In genomic region chr14:72932296-72932695, GRCm38 (mm10) we compare ENCODE assay signal across 15 mouse cellular contexts.
DNase-seq lines count a peak whose midpoint lies in the region; ATAC-seq lines count a peak whose summit lies in the region.
"Had no signal": no experiment of that assay in that cellular context is flagged by ENCODE, and none has a peak within 500 bp of the region (broad histone marks: within the 10 kb centered on the region; RNA-seq: fewer than 3 reads in every experiment).

No protein-coding gene starts in this region.

- 62% methylated on average over 9 of the region's 9 CpGs for WGBS in heart, embryonic 12.5 days

- no peak for ATAC-seq in heart, embryonic 12.5 days (ENCODE audit: insufficient number of reproducible peaks, low FRiP score)

- peak; percentile 95 for DNase-seq in heart, adult 11 months
- DNase-seq in retina, postnatal 1 day, result peak; percentile 2
- no peak for DNase-seq in retina, embryonic 14.5 days (ENCODE audit: low spot score)
- DNase-seq in heart, adult 8-10 months (ENCODE audit: low spot score), result peak; percentile 23
- no peak for DNase-seq in thymus, postnatal 10 days (ENCODE audit: low spot score in 2 of 2)
- no peak for DNase-seq in left cerebral cortex, postnatal 14 days (ENCODE audit: low spot score in 2 of 2)
- DNase-seq: cerebellum, adult 18-20 months; kidney, adult 11 months; liver, embryonic 13.5 days; lung, postnatal 10 days had no signal

- no peak overlapping the region for H3K9ac ChIP-seq in heart, embryonic 12.5 days
- H3K9ac ChIP-seq: forebrain, embryonic 12.5 days; heart, embryonic 13.5 days; hindbrain, embryonic 15.5 days; liver, embryonic 13.5 days had no signal

- H3K9me3 ChIP-seq in heart, embryonic 12.5 days (replicated peaks), result no peaks in the 10 kb centered on the region
- H3K9me3 ChIP-seq: forebrain, embryonic 12.5 days; heart, embryonic 13.5 days; hindbrain, embryonic 15.5 days; liver, embryonic 13.5 days; midbrain, embryonic 10.5 days had no signal

- intact Hi-C loops in left cerebral cortex, postnatal 14 days (cut with DNase I), result no loop called here

- H3K27me3 ChIP-seq in heart, embryonic 12.5 days (replicated peaks), result no peaks in the 10 kb centered on the region
- H3K27me3 ChIP-seq: forebrain, embryonic 12.5 days; heart, embryonic 13.5 days; hindbrain, embryonic 15.5 days; liver, embryonic 13.5 days had no signal

- no peak overlapping the region for H3K4me2 ChIP-seq in heart, embryonic 12.5 days
- H3K4me2 ChIP-seq: forebrain, embryonic 12.5 days; heart, embryonic 13.5 days; hindbrain, embryonic 15.5 days; liver, embryonic 13.5 days had no signal

- H3K4me3 ChIP-seq in heart, embryonic 12.5 days, result no peak overlapping the region
- H3K4me3 ChIP-seq: forebrain, embryonic 12.5 days; heart, embryonic 13.5 days; hindbrain, embryonic 15.5 days; liver, embryonic 13.5 days; midbrain, embryonic 10.5 days had no signal

- H3K27ac ChIP-seq in heart, embryonic 12.5 days (ENCODE audit: poor library complexity, severe bottlenecking), result no peak overlapping the region
- H3K27ac ChIP-seq: forebrain, embryonic 12.5 days; heart, embryonic 13.5 days; hindbrain, embryonic 15.5 days; liver, embryonic 13.5 days; midbrain, embryonic 10.5 days had no signal

- no peaks in the 10 kb centered on the region for H3K4me1 ChIP-seq in heart, embryonic 12.5 days (replicated peaks)
- H3K4me1 ChIP-seq: forebrain, embryonic 12.5 days; heart, embryonic 13.5 days; hindbrain, embryonic 15.5 days; liver, embryonic 13.5 days; midbrain, embryonic 10.5 days had no signal

- H3K36me3 ChIP-seq in heart, embryonic 12.5 days, result no peaks in the 10 kb centered on the region
- H3K36me3 ChIP-seq: forebrain, embryonic 12.5 days; heart, embryonic 13.5 days; hindbrain, embryonic 15.5 days; liver, embryonic 13.5 days; midbrain, embryonic 10.5 days had no signal

Comparison
In these comparisons a context has a peak if more than half of its experiments do, and no peak if none do; other contexts are left out.
1. DNase-seq: peak in heart, adult 11 months (single experiment), retina, postnatal 1 day (single experiment) and heart, adult 8-10 months (single experiment); none in retina, embryonic 14.5 days (single experiment), thymus, postnatal 10 days (0 of 2) and left cerebral cortex, postnatal 14 days (0 of 2).